Mouse (Mus musculus): ENCODE results near the gene Rarb.

Gene Rarb

DNA sequence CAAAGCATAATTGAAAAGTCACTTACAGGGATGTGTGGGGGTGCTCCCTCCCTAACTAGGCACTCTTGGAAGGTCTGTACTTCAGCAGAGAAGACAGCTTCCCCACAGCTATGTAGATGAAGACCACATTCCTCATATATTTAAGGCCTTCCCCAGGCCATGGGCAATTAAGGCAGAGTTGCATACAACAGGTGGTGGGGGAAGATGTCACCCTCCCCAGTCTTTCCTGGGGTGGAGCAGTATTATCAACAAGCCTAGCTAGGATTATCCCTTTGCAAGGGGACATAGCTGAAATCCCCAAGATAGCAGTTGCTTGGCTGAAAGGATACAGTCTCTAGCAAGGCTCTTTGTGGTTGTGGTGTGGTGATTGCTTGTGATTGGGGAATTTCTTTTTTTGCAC lies 240.9 kb downstream of the Rarb start:
- no peak for DNase-seq (ENCODE audit: low read depth, low spot score)

- no peak for DNase-seq (ENCODE audit: low read depth, low spot score)
These were observed 241.9 kb downstream of the Rarb start for GRCm38 (mm10) chr14:16577049-16577448.

DNA sequence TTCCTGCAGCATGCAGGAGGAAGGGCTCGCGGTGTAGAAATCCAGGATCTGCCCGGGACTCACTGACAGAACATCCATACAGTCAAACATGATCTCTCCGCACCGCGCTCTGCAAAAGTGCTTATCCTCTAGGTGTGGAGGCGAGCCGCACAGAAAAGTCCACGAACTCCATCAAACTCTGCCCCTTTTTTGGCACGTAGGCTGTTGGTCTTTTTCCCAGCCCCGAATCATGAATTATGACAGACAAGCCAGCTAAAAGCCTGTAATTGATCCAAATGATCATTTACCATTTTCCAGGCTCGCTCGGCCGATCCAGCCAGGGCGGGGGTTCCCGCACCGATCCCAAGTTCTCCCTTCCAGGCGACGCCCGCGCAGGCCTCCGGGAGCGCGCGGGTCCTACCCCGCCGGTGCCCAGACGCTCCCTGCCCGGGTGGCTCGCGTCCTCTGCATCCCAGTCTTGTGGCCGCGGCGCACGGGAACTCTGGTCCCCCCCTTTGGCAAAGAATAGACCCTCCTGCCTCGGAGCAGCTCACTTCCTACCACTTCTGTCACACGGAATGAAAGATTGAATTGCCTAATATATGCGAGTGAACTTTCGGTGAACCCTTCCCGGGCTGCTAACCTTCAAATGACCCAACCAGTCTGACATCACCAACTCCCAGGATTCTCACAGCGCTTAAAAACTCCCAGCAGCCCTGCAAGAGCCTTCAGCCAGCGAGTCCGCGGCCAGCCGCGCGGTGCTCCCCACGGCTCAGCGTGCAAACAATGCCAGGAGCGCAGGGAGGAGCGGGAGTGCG lies 243.8 kb downstream of the Rarb start:
- peak; percentile 66 for DNase-seq (ENCODE audit: low read depth, low spot score)

DNA sequence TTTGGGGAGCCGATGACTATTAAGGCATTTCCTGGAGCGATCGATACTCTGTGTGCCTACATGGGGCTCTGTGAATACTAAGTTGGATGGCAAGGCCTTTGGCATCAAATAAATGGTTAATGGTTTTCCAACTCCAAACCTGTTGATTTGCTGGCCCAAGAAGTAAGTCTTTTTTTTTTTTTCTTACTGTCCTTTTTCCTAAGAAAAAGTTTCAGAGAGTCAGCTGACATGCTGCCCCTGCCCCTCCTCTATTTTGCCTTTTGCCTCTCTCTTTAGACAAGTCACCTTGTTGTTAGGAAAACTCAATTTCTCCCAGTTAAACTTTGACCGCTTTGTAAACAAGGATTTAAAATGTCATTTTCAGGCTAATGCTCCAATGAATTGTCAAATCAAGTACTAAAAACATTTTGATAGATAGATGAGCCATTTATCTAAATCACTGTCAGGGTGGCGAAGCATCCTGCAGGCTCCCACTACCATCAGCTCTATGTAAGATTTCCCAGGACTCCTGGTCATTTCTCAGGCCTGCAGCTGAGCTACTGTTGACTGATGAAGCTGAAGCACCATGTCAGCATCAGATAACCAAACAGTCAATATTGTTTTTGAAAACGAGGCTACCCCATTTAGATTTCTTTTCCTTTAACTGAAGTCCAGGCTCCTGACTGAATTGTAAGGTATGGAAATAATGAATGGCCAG lies 245.3 kb downstream of the Rarb start:
- no peak for DNase-seq (ENCODE audit: low read depth, low spot score)

GRCm38 (mm10) chr14:16572755-16573340 lies 246.1 kb downstream of the Rarb start:
- DNase-seq (ENCODE audit: low read depth, low spot score), result no peak

DNA sequence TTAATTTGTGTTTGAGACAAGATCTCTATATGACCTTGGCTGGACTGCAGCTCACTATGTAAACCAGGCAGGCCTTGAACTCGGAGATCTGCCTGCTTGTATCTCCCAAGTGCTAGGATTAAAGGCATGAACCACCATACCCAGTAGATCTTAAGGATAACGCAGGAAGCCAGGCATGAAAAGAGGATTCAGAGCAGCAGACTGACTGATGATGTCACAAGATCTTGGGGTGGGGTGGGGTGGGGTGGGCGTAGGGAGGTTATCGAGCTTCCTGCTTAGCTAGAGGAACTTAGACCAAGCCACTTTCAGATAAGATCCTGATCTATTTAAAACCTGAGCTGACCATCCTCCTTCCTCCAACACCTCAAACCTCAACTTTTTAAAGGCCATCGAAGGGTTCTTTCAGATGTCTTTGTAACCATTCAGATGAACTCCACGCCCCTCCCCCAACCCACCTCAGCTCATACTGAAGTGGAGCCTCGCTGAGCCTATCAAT lies 249.4 kb downstream of the Rarb start:
- no peak for DNase-seq (ENCODE audit: low read depth, low spot score)

DNA sequence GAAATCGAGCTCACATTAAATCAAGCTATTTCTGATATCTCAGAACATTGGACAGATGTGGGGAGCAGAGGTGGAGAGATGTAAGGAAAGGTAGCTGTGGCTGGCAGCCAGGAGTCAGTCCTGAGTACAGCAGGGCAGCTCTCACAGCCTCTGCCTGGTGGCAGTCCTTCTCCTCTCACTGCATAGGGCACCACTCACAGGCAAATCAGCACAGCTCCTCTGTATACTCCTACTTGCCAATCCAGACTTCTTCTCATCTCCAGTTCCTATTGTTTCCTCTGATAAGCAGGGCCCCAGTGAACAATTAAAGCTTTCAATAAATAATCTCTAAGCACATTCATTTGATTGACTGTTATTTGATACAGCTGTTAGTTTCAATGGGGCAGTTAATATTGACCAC lies 252.0 kb downstream of the Rarb start:
- no peak for DNase-seq (ENCODE audit: low read depth, low spot score)

DNA sequence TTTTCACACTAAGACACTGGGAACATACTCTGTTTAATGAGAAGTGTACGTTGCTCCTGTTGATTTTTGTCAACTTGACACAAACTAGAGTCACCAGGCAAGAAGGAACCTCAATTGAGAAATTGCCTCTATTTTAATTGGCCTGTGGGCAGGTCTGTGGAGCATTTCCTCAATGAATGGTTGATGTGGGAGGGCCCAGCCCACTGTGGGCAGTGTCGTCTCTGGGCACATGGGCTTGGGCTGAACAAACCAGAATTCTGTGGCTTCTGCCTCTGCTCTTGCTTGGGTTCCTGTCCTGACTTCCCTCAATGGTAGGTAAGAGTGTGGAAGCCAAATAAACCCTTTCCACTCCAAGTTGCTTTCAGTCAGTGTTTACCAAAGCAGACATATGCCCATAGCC lies 255.0 kb downstream of the Rarb start:
- no peak for DNase-seq (ENCODE audit: low read depth, low spot score)

GRCm38 (mm10) chr14:16561496-16562170 lies 257.3 kb downstream of the Rarb start:
- no peak for DNase-seq (ENCODE audit: low read depth, low spot score)

GRCm38 (mm10) chr14:16559294-16560217 lies 259.4 kb downstream of the Rarb start:
- no peak for DNase-seq (ENCODE audit: low read depth, low spot score)

DNA sequence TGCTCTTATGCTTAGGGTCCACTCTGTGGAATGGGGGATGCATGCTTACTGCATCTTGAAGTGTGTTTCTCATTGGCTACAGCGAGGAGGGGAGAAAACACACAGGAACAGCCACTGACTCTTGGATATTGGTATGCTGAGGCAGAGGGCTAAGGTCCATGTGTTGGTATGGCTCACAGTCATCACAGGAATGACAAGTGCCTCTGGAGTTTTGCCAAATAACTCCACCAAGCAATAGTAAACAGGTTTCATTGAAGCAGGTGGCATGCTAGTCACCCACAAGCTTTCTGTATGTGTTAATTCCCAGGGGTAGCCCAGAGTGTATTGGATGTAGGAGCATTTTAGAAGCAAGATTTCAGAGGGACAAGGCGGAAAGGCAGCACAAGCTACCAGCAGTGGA lies 260.9 kb downstream of the Rarb start:
- DNase-seq (ENCODE audit: low read depth, low spot score), result no peak

DNA sequence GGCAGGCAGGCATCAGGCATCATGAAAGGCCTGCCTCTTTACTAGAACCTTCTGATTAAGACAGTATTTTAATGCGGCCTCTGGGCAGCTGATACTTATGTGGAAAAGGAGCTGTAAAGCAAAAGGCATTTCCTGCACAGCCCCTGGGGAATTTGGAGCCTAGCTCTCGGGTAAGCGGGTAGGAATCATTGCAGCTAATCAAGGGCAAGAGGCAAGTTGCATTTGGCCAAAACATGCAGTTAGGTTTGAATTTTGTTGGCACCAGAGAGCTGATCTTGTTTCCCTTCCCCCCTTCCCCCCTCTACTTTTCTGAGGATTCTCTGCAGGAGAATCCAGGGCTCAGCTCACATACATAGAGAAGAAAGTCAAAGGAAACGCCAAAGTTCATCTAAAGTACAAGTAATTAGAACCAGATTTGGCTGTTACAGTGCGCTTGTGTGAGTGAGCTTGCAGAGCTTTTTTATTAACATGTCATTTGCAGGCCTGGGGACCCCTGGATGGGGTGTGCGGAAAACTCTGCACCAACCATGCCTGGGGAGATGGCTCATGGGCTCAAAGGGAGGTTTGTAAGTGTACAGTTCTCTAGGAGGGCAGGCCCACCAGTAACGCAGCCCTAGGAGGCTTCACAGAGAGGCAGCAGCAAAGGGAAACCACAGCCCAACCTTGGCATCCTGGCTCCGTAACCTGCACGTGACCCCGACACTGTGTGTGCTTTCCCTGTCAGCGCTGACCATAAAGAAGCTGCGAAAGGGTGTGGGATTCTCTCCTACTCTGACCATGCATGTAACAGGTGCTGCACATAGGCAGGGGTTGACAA lies 264.1 kb downstream of the Rarb start:
- DNase-seq (ENCODE audit: low read depth, low spot score), result no peak

DNA sequence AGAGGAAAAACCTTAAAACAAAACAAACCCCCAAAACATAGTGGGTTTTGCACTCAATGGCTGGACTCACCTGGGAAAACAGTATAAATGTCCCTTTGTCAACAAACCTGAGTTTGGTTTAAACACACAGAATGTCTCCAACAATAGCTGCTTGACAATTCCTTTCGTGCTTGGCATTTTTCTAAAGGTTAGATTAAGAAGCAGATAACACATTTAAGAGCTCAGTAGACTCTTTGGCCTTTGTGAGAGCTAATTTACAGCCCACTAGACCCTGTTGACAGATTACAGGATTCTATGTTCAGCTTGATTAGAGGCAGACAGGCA lies 264.7 kb downstream of the Rarb start:
- DNase-seq (ENCODE audit: low read depth, low spot score), result no peak

DNA sequence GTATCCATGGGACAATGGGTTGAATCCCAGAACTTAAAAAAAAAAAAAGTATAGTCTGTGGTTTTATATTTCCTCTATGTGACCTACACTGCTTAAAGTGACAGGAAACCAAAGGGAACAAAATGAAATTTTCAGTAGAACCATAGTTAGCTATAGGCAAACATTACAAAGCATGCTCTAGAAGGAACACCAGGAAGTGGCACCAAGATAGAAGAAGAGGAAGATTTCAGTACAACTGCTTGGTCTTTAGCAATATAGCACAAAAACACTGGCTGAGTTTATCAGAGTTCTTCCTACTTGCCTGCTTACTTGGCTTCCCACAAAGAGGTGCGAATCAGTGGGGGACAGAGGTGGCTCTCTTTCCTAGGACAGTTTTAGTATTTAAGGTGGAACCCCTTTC lies 266.7 kb downstream of the Rarb start:
- DNase-seq (ENCODE audit: low read depth, low spot score), result no peak

DNA sequence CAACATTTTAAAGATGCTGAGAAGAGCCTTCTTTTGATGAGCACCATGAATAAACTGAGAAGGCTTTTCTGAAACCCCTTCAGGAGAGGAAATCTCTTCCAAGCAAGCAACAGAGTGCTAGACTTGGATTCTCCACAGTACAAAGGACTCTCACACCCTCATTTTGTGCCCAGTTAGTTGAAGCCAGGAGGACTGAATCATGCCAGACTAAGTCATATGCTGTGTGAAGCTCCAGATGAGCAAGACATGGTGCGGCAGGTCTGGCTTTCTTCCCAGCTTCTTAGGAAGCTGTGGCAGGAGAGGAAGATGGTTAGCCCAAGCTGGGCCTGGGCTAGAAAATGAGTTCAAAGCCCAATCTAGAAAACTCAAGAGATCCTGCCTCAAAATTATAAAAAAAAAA lies 267.1 kb downstream of the Rarb start:
- DNase-seq (ENCODE audit: low read depth, low spot score), result no peak

DNA sequence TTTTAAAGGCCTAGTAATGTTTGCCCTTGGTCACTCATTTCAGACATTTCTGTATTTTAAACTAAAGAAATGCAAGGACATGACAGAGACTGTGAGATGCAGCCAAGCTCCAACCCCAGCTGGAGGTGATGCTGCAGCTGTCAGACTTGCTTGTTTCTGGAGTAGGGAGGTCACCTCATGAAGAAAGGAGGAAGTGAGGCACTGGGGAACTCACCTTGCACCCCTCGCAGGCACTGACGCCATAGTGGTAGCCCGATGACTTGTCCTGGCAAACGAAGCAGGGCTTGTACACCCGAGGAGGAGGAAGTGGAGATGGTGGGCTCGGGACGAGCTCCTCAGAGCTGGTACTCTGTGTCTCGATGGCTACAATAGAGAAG lies 270.8 kb downstream of the Rarb start:
- DNase-seq (ENCODE audit: low read depth, low spot score), result no peak

GRCm38 (mm10) chr14:16547492-16548199 lies 271.3 kb downstream of the Rarb start:
- DNase-seq (ENCODE audit: low read depth, low spot score), result no peak

DNA sequence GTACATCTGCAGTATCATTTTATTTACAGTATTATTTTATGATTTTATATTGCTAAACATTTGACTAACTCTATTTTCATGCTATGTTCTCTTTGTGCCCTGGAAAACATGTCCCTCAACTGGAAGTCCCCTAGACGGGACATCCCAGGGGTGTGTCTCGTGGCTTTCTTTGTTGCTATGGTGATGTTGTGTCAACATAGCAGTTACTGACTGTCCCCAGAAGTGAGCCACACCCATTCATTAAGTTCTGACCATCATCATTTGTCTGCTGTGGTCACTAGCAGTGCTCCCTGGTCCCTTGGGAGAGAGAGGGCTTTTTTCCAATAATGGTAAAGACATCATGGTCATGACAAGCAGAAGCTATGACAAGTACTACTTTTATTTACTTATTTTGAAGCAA lies 274.0 kb downstream of the Rarb start:
- no peak for DNase-seq (ENCODE audit: low read depth, low spot score)

- DNase-seq (ENCODE audit: low read depth, low spot score), result no peak
These were observed 277.3 kb downstream of the Rarb start for GRCm38 (mm10) chr14:16541641-16542040.

- no peak for DNase-seq (ENCODE audit: low read depth, low spot score)
These were observed 281.5 kb downstream of the Rarb start for GRCm38 (mm10) chr14:16537433-16537832.
